Mouse (Mus musculus): Measurements from ENCODE around the gene Agrn.

DNA sequence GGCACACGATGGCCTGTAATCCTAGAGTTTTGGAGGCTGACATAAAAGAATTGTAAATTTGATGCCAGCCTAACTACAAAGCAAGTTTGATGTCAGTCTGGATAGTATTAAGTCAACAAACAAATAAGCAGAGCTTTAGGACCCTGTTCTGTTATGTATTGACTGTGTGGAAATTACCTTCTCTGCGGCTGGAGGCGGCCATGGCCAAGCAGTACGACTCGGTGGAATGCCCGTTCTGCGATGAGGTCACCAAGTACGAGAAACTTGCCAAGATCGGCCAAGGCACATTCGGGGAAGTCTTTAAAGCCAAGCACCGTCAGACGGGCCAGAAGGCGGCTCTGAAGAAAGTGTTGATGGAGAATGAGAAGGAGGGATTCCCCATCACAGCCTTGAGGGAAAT, 15.8 kb upstream of the Agrn start:
- TF ChIP-seq CTCF (IDR thresholded peaks at IDR 0.05; ENCODE audit: extremely low read depth, insufficient read depth, insufficient read length, insufficient replicate concordance), result no peak
- TF ChIP-seq POLR2A (IDR thresholded peaks at IDR 0.05; ENCODE audit: low read depth, low read length), result no peak
